ENCODE assay signal across 8 mouse cellular contexts in genomic region chr2:165470167-165470566, GRCm38 (mm10). TPM values are rescaled to one million over a fixed set of nuclear protein-coding genes. Genes with fewer than 3 reads are reported as not detected.
DNase-seq lines count a peak whose midpoint lies in the region; ATAC-seq lines count a peak whose summit lies in the region.

No protein-coding gene starts in this region.

- H3K36me3 ChIP-seq in kidney, embryonic 16.5 days (ENCODE audit: insufficient read depth, low read length), result no peaks in the 10 kb centered on the region

- peaks cover 23% of the 10 kb centered on the region for H3K27me3 ChIP-seq in kidney, embryonic 16.5 days (ENCODE audit: insufficient read depth, low read length)

- H3K27ac ChIP-seq in kidney, embryonic 16.5 days (ENCODE audit: low read length), result no peak overlapping the region

- H3K4me3 ChIP-seq in kidney, embryonic 16.5 days (ENCODE audit: low read length), result no peak overlapping the region

- no peak overlapping the region for H3K9ac ChIP-seq in kidney, embryonic 16.5 days (replicated peaks; ENCODE audit: low read length)

- no peak overlapping the region for H3K4me2 ChIP-seq in kidney, embryonic 16.5 days (replicated peaks; ENCODE audit: low read depth, low read length)

- ATAC-seq in kidney, embryonic 16.5 days (ENCODE audit: low FRiP score, low TSS enrichment), result no peak
- ATAC-seq in cerebellum, adult (ENCODE audit: insufficient number of reproducible peaks, low FRiP score, low TSS enrichment), result no peak

- H3K4me1 ChIP-seq in kidney, embryonic 16.5 days (ENCODE audit: insufficient read depth, low read length), result no peaks in the 10 kb centered on the region

- DNase-seq in kidney, adult 9 months, result peak; percentile 70
- DNase-seq in CD8-positive naive resting alpha-beta T cell, adult 2 months (ENCODE audit: low read depth in 2 of 2, low spot score in 2 of 2), result peak; percentile 16
- DNase-seq in T-cell, adult 2 months (ENCODE audit: low spot score), result peak; percentile 17
- peak; percentile 19 for DNase-seq in lung, postnatal 14 days
- no peak for DNase-seq in urinary bladder, adult 18-20 months (ENCODE audit: low spot score in 2 of 2)
- DNase-seq in ovary, postnatal 14 days (ENCODE audit: low spot score), result no peak

- 21% methylated on average over 5 of the region's 5 CpGs for WGBS in kidney, embryonic 16.5 days

- no peaks in the 10 kb centered on the region for H3K9me3 ChIP-seq in kidney, embryonic 16.5 days (ENCODE audit: low read length)

RNA-seq across cellular contexts. Expression of gene Slc13a3, which starts 2.9 kb away (rescaled TPM):
- polyA plus RNA-seq in kidney, embryonic 16.5 days (2015; fragmentation: Nextera tagmentation; extraction: Ambion mirVana), result 4.3 and 4.5 TPM in 2 replicates

RNA-seq across cellular contexts. Expression of gene Trp53rka, which starts 23.0 kb away (rescaled TPM):
- 37.7 and 38.9 TPM in 2 replicates for polyA plus RNA-seq in kidney, embryonic 16.5 days (2015; fragmentation: Nextera tagmentation; extraction: Ambion mirVana)

RNA-seq across cellular contexts. Expression of gene Slc2a10, which starts 33.4 kb away (rescaled TPM):
- polyA plus RNA-seq in kidney, embryonic 16.5 days (2015; fragmentation: Nextera tagmentation; extraction: Ambion mirVana), result 8.3 TPM in 2 replicates

Comparison
In these comparisons a context has a peak if more than half of its experiments do, and no peak if none do; other contexts are left out.
1. DNase-seq: peak in kidney, adult 9 months (single experiment), CD8-positive naive resting alpha-beta T cell, adult 2 months (2 of 2), T-cell, adult 2 months (single experiment) and lung, postnatal 14 days (single experiment); none in urinary bladder, adult 18-20 months (0 of 2) and ovary, postnatal 14 days (single experiment).